Mouse (Mus musculus): ENCODE measurements around the gene Dnah3.

DNA sequence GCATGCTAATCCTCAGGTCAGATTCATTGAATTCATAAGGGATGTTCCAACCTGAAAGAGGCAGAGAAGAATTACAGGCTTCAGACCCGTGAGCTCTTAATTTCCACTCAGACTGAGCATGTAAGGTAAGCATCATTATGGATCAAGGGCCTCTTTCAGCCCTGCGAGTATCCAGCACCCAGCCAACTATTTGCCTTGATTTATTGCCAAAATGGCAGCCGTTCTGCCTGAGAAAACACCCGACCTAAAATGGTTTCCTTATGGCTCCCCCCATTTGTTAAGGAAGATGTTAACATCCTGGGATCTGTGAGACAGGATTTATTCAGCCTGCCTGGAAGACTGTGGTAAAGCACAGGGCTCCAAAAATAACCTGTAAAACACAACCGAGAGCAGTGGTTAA lies 158.0 kb downstream of the Dnah3 start:
- no peak for TF ChIP-seq CTCF (IDR thresholded peaks at IDR 0.05; ENCODE audit: control insufficient read depth, insufficient read depth, low read length)
- no peak for TF ChIP-seq POLR2A (IDR thresholded peaks at IDR 0.05; ENCODE audit: borderline replicate concordance, control insufficient read depth, low read depth, low read length)
